Mouse (Mus musculus) forebrain, embryonic 11.5 days (tissue): ENCODE measurements around the gene Naaladl2. TPM values are rescaled to one million over a fixed set of nuclear protein-coding genes. Genes with fewer than 3 reads are reported as not detected.

Experiments
- ATAC-seq: fragments of 200-750 bp; cut with Nextera tagmentation; replicated peaks from 2 replicates; pipeline ENCODE4 v1.8.0; 2017; ENCODE audit warnings: moderate TSS enrichment; ENCODE audit not compliant: low FRiP score
- DNase-seq: peaks from one replicate; pipeline ENCODE4 v3.0.0-alpha.2; 2017; ENCODE audit warnings: low spot score
- H3K27ac ChIP-seq: fragments of 300-500 bp; sonication (generic); 2 replicates; pipeline ENCODE4 v1.5.1; 2014; ENCODE audit warnings: low read depth, low read length
- H3K27me3 ChIP-seq: fragments of 300-500 bp; sonication (generic); 2 replicates; pipeline ENCODE4 v1.6.1; 2014; ENCODE audit warnings: mild to moderate bottlenecking, low read length, mixed read lengths; ENCODE audit not compliant: control insufficient read depth, insufficient read depth
- H3K36me3 ChIP-seq: fragments of 300-500 bp; sonication (generic); 2 replicates; pipeline ENCODE4 v1.6.1; 2014; ENCODE audit warnings: mild to moderate bottlenecking, low read length, moderate library complexity, mixed read lengths; ENCODE audit not compliant: control insufficient read depth, insufficient read depth
- H3K4me1 ChIP-seq: fragments of 300-500 bp; sonication (generic); replicated peaks from 2 replicates; pipeline ENCODE4 v1.6.1; 2014; ENCODE audit warnings: low read length, mixed read lengths; ENCODE audit not compliant: control insufficient read depth, insufficient read depth
- H3K4me2 ChIP-seq: fragments of 300-500 bp; sonication (generic); 2 replicates; pipeline ENCODE4 v1.6.1; 2014; ENCODE audit warnings: low read depth, mild to moderate bottlenecking, low read length, moderate library complexity, mixed read lengths; ENCODE audit not compliant: severe bottlenecking
- H3K4me3 ChIP-seq: fragments of 300-500 bp; sonication (generic); 2 replicates; pipeline ENCODE4 v1.5.1; 2014; ENCODE audit warnings: low read depth, low read length
- H3K9ac ChIP-seq: fragments of 300-500 bp; sonication (generic); 2 replicates; pipeline ENCODE4 v1.6.1; 2014; ENCODE audit warnings: low read length
- H3K9me3 ChIP-seq: fragments of 300-500 bp; sonication (generic); 2 replicates; pipeline ENCODE4 v1.6.1; 2016; ENCODE audit warnings: low read length, mixed read lengths; ENCODE audit not compliant: control insufficient read depth
- WGBS: fragments of 180-500 bp; shearing (Covaris S2); extraction: QIAGEN DNeasy Blood & Tissue Kit; methylation state at CpG from one replicate; pipeline ENCODE4 v1.1.7; 2014; 5-methylcytosine and 5-hydroxymethylcytosine counted together
- polyA plus RNA-seq: library from polyadenylated mRNA; unstranded; fragments of >200 nt; fragmentation: Nextera tagmentation; extraction: Ambion mirVana; gene quantifications from 2 replicates; pipeline ENCODE4 v1.2.1, GENCODE M21; 2014

Gene Naaladl2
- polyA plus RNA-seq, 1 experiment from 2014 or later: 0.48 TPM

DNA sequence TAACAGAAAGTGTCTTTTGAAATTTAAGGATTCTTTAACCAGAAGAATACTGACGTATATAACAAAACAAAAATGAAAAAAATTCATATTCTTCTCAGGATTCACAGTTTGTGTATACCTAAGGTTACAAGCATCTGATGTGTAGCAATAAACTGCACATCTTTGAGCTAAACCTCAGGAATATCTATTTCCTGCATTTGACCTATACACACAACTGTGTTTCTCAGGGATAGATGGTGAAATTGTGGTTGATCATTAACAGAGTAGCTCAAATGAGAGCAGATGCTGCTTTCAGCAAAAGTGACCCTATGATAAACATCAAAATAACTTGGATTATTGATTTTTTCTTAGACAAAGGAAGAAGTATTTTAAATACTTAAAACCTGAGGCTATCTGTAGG is 1037.7 kb downstream of the Naaladl2 start:
- DNase-seq (no peak), ATAC-seq (no peak)
- H3K27me3 ChIP-seq: no peaks in the 10 kb centered on the region
- H3K4me2 ChIP-seq: no peak overlapping the region
- H3K36me3 ChIP-seq: no peaks in the 10 kb centered on the region
- H3K9me3 ChIP-seq: no peaks in the 10 kb centered on the region
- H3K4me3 ChIP-seq: no peak overlapping the region
- no peak overlapping the region for H3K27ac ChIP-seq
- H3K9ac ChIP-seq: no peak overlapping the region
- WGBS: 89% methylated on average over 1 of the region's 1 CpGs
- no peaks in the 10 kb centered on the region for H3K4me1 ChIP-seq

DNA sequence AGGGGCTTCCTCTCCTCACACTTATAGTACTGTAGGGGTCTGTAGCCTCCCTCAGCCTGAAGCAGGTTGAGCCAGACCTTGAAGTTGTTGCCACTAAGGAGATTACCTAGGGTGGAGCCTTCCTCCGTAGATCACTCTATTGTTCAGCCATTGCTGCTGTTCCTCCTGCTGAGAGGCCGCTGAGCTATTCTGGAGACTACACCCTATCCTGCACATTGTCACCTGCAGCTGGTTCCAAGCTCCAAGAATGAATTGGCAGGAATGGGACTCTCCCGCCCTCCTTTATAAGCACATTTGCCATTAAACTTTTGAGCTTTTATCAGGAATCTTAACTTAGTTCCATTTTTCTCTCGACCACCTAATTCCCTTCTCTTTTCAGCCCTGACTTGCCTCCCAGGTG is 1064.3 kb downstream of the Naaladl2 start:
- WGBS: 38% methylated on average over 4 of the region's 4 CpGs
- no peak overlapping the region for H3K9ac ChIP-seq
- no peaks in the 10 kb centered on the region for H3K27me3 ChIP-seq
- no peak overlapping the region for H3K4me3 ChIP-seq
- H3K27ac ChIP-seq: no peak overlapping the region
- H3K4me2 ChIP-seq: no peak overlapping the region
- DNase-seq: no peak
- no peaks in the 10 kb centered on the region for H3K4me1 ChIP-seq
- ATAC-seq: no peak
- H3K9me3 ChIP-seq: no peaks in the 10 kb centered on the region
- H3K36me3 ChIP-seq: no peaks in the 10 kb centered on the region

DNA sequence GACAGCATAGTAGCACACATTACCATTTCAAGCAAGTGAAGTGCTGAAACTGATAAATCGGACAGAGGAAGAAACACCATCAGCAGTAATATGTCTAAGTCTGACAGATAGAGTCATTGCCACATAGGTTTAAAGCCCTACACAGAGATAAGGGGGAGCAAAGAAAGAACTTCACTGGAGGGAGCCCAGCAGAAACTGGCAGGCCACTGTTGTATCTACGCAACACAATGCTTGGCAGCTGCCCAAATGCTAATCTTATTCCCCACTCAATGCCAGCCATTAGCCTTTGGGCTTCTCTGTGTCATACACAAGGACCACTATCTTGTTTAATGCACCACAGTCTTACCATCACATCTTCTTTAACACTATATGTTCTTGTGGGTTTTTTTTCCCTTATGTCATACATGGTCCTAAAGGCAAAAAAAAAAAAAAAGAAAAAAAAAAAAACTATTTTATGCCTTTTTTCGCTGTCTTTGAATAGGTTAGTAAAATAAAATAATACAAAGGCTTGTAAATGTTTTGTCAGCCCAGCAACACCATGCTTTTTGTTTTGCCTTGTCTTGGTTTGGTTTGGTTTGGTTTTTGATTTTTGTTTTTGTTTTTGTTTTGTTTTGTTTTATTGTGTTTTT is 1072.8 kb downstream of the Naaladl2 start:
- no peaks in the 10 kb centered on the region for H3K36me3 ChIP-seq
- WGBS: 75% methylated on average over 3 of the region's 3 CpGs
- ATAC-seq: no peak
- no peak overlapping the region for H3K27ac ChIP-seq
- no peak overlapping the region for H3K4me3 ChIP-seq
- no peak overlapping the region for H3K9ac ChIP-seq
- no peaks in the 10 kb centered on the region for H3K4me1 ChIP-seq
- no peak for DNase-seq
- no peaks in the 10 kb centered on the region for H3K27me3 ChIP-seq
- no peaks in the 10 kb centered on the region for H3K9me3 ChIP-seq
- H3K4me2 ChIP-seq: no peak overlapping the region

DNA sequence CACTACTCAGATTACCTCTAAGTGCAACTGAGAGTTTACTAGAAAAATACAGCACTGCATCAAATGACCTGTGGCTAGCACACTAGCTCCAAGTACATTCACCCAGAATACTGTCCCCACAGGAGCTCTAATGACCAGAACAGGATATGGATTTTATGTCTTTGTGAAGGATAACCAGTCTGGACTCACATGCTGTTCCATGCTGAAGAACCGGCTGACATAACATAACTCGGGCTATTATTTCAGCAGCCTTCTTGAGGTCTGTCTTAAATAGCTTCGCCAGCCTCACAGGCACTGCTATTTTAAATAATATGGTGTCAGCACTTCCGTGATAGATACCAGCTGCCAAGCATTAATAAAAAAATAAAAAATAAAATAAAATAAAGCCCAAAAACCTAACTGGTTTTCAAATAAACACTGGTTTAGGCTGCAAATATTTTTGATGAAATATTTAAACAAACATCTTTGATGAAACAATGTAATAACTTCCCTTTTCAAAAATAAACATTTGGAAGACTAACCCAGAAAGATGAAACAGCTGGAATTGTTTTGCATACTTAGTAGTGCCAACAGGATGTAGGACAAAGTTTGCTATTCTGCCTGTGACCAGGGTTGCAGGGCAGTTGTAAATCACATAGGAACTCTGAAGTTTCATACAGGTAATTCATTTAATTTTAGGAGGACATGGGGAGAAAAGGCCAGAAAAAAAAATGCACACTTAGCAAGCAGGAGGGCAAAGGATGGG is 1073.5 kb downstream of the Naaladl2 start:
- no peaks in the 10 kb centered on the region for H3K36me3 ChIP-seq
- H3K27ac ChIP-seq: no peak overlapping the region
- no peaks in the 10 kb centered on the region for H3K4me1 ChIP-seq
- ATAC-seq (no peak), DNase-seq (no peak)
- H3K9me3 ChIP-seq: no peaks in the 10 kb centered on the region
- no peak overlapping the region for H3K9ac ChIP-seq
- 79% methylated on average over 4 of the region's 4 CpGs for WGBS
- H3K4me3 ChIP-seq: no peak overlapping the region
- no peak overlapping the region for H3K4me2 ChIP-seq
- H3K27me3 ChIP-seq: no peaks in the 10 kb centered on the region

DNA sequence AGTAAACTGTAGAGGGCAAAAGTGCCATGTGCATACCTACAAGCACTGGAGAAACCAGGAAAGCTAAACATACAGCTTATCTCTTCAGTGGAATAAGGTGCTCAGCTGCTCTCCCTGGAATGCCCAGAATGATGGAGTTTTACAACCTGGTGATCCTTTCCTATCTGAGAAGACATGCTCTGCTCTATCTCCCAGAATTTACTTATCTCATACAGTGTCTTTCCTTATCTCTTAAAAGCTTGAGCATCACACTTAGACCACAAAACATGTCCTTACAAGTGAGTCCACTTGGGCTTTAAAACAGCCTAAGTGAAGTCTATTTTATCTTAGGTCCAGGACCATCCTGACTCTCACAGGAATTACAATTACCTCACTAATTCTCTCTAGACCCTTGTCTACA is 1095.8 kb downstream of the Naaladl2 start:
- no peaks in the 10 kb centered on the region for H3K36me3 ChIP-seq
- no peaks in the 10 kb centered on the region for H3K4me1 ChIP-seq
- ATAC-seq (no peak), DNase-seq (no peak)
- no peaks in the 10 kb centered on the region for H3K27me3 ChIP-seq
- H3K4me2 ChIP-seq: no peak overlapping the region
- no peaks in the 10 kb centered on the region for H3K9me3 ChIP-seq
- H3K4me3 ChIP-seq: no peak overlapping the region
- H3K9ac ChIP-seq: no peak overlapping the region
- no peak overlapping the region for H3K27ac ChIP-seq

DNA sequence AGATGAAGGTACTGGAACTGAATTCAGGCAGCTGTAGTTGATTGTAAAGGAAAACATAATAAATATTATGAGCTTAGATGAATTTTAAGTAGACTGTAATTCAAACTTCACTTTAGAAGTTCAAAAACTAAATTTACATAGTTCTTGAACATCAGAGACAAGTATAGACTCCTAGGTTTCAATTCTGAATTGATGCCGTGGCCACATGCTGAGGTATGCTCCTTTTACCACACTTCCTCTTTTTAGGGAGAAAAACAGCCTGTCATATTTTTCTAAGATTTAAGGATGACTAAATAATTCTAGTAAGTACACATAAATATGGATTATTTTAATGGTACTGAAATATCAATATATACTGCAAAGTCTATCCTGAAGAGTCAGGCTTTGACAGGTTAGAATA is 1142.3 kb downstream of the Naaladl2 start:
- H3K4me1 ChIP-seq: no peaks in the 10 kb centered on the region
- DNase-seq: no peak
- no peak overlapping the region for H3K27ac ChIP-seq
- no peak for ATAC-seq
- H3K4me2 ChIP-seq: no peak overlapping the region
- H3K9me3 ChIP-seq: no peaks in the 10 kb centered on the region
- 95% methylated on average over 1 of the region's 1 CpGs for WGBS
- no peak overlapping the region for H3K4me3 ChIP-seq
- no peaks in the 10 kb centered on the region for H3K27me3 ChIP-seq
- no peaks in the 10 kb centered on the region for H3K36me3 ChIP-seq
- H3K9ac ChIP-seq: no peak overlapping the region

DNA sequence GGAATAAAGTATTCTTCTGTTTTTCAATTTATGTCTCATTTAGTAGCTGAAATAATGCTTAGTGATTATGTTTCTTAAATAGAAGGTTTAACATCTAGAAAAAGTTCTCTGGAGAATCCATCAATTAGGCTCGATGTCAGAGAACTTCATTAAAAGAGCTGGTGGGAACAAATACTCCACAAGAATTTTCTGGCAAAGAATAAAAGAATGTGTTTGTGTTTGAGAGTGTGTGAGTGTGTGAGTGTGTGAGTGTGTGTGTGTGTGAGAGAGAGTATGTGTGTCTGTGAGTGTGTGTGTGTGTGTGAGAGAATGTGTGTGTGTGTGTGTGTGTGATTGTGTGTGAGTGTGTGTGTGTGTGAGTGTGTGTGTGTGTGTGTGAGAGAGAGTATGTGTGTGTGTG is 1170.3 kb downstream of the Naaladl2 start:
- H3K9ac ChIP-seq: no peak overlapping the region
- H3K27ac ChIP-seq: no peak overlapping the region
- no peak overlapping the region for H3K4me2 ChIP-seq
- H3K4me1 ChIP-seq: no peaks in the 10 kb centered on the region
- no peaks in the 10 kb centered on the region for H3K9me3 ChIP-seq
- 81% methylated on average over 1 of the region's 1 CpGs for WGBS
- no peaks in the 10 kb centered on the region for H3K27me3 ChIP-seq
- no peak overlapping the region for H3K4me3 ChIP-seq
- no peaks in the 10 kb centered on the region for H3K36me3 ChIP-seq
- no peak for ATAC-seq
- no peak for DNase-seq

DNA sequence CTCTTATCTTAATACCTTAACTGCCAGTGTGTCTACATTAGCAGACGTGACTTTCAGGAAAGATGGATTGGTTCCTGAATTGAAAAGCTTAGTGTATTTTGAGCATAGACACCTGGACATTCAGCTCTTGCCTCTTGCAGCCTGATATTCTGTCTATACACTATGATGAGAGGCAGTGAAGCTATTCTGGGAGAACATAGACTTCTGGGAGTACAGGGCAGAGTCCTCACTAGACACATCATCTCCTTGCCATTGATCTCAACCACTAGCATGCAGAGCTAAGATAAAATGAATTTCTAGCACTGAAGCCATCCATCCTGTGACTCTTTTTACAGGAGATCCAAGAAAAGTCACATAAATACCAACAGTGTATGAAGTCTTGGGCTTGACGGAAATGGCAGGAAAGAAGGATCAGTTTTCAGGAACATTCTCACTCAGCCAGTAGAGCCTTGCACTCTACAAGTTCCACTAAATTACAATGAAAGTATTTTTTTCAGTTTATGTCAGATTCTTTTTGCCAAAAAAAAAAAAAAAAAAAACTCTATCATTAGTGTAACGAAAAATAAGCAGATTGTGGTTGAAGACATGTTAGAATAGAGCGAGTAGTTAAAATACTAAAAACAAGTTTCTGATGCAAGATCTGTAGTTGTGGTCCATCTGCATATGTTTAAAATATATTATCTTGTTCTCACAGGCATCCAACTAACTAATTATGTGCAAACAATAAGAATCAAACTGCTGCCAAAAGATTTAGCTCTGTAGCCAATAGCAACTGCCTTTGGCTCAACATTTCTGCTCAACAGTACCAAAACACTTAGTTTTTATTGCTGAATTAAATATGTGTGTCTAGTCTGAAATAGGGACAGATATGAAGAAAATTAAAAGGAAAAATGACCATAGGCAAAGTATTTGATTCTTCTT is 1171.1 kb downstream of the Naaladl2 start:
- Histone ChIP-seq H3K4me1 (no peaks in the 10 kb centered on the region), H3K4me3 (no peak overlapping the region), H3K27ac (no peak overlapping the region), H3K27me3 (no peaks in the 10 kb centered on the region), H3K9me3 (no peaks in the 10 kb centered on the region), H3K36me3 (no peaks in the 10 kb centered on the region), H3K9ac (no peak overlapping the region), H3K4me2 (no peak overlapping the region)
- WGBS: 93% methylated on average over 4 of the region's 4 CpGs
- no peak for DNase-seq
- ATAC-seq: no peak
